Mouse (Mus musculus): ENCODE data around the gene Vwc2. TPM values are rescaled to one million over a fixed set of nuclear protein-coding genes. Genes with fewer than 3 reads are reported as not detected.

The Vwc2 gene
- polyA plus RNA-seq (2017; shearing (Covaris generic)), result 0.10 TPM

GRCm38 (mm10) chr11:11113576-11114233, at the start of gene Vwc2:
Vwc2 (plus strand) TSS chr11:11114223.

